Mouse (Mus musculus) megakaryocyte progenitor cell, adult 5-6 weeks (primary cell): ENCODE results near the gene Tjap1. TPM values are rescaled to one million over a fixed set of nuclear protein-coding genes. Genes with fewer than 3 reads are reported as not detected.
A peak's percentile ranks its signal among the peaks of the same experiment; 100 is the strongest.

Experiments used
- ATAC-seq: replicated peaks from 2 replicates; pipeline ENCODE4 v1.8.0; 2016; ENCODE audit warnings: mild to moderate bottlenecking, moderate TSS enrichment, inconsistent platforms; ENCODE audit not compliant: poor library complexity
- total RNA-seq, 2 experiments: library from RNA; stranded (forward) in 1 of 2; stranded (reverse) in 1 of 2; fragments of 157-497, 149-512 nt in 1 of 2; fragments of 200-1000 nt in 1 of 2; gene quantifications; 2 replicates each; pipeline versions ENCODE4 v1.2.3 to v1.2.4; 2015 to 2017

The Tjap1 gene
- total RNA-seq, 2 experiments from 2014 or later = 6.4 to 8.0 TPM

GRCm38 (mm10) chr17:46283911-46284310, 1.1 kb upstream of the Tjap1 start:
- no peak for ATAC-seq

- ATAC-seq = no peak
These were observed 314 bp upstream of the Tjap1 start for GRCm38 (mm10) chr17:46283140-46283539.

- no peak for ATAC-seq
These were observed 4.6 kb downstream of the Tjap1 start for GRCm38 (mm10) chr17:46278011-46278765.

GRCm38 (mm10) chr17:46277586-46277985, 5.2 kb downstream of the Tjap1 start:
- ATAC-seq = no peak

- ATAC-seq = no peak
These were observed 7.3 kb downstream of the Tjap1 start for GRCm38 (mm10) chr17:46275506-46275905.

DNA sequence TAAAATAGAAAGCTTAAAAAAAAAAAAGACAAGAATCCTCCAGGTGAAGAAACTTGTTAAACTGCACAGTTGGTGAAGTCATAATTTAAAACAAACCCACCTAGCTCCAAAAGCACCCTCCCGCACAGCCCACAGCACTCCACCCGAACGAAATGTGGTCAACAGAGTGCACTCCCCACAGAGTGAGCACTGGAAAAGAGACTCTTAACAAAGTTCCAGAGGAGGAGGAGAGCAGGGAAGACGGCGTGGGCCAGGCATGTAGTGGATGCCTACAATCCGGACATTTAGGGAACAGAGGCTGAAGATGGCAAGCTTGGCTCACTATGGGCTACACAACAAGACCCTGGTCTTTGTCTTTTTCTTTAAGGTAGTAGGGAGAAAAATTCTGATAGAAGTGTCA, 7.8 kb downstream of the Tjap1 start:
- ATAC-seq = no peak

GRCm38 (mm10) chr17:46274465-46274864, 8.4 kb downstream of the Tjap1 start:
- ATAC-seq = no peak

DNA sequence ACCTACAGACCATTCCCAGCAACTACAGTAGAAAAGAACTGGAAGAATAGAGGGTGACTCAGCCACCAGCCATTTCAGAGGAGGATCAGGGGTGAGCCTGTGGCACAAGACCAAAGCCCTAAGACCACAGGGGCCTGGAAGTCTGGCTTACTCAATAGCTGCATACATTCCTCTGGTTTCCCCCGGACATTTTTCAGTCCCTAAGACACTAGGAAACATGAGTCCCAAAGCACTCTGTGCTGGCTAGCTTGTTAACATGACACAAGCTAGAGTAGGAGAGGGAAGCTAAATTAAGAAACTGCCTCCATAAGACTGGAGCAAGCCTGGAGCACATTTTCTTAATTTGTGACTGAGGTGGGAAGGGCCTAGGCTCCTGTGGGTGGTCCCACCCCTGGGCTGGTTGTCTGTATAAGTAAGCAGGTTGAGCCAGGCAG, 9.0 kb downstream of the Tjap1 start:
- no peak for ATAC-seq

DNA sequence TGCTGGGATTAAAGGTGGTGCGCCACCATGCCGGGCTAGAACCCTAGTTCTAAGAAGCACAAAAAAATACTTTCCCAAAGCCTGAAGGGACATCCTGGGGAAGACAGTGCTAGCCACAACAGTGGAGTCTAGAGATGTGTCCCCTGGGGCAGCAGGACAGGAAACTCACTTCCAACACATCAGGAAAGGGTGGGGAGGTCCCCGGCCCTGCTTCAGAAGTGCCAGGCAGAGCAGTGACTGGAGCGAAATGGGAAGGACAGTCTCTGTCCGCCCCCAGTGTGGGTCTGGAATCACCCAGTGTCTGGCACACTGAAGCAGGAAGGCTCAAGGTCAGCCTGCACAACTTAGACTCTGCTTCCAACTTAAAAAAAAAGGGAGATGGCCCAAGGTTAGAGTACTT, 10.2 kb downstream of the Tjap1 start:
- ATAC-seq = no peak

- ATAC-seq = no peak
These were observed 10.8 kb downstream of the Tjap1 start for GRCm38 (mm10) chr17:46272058-46272457.

DNA sequence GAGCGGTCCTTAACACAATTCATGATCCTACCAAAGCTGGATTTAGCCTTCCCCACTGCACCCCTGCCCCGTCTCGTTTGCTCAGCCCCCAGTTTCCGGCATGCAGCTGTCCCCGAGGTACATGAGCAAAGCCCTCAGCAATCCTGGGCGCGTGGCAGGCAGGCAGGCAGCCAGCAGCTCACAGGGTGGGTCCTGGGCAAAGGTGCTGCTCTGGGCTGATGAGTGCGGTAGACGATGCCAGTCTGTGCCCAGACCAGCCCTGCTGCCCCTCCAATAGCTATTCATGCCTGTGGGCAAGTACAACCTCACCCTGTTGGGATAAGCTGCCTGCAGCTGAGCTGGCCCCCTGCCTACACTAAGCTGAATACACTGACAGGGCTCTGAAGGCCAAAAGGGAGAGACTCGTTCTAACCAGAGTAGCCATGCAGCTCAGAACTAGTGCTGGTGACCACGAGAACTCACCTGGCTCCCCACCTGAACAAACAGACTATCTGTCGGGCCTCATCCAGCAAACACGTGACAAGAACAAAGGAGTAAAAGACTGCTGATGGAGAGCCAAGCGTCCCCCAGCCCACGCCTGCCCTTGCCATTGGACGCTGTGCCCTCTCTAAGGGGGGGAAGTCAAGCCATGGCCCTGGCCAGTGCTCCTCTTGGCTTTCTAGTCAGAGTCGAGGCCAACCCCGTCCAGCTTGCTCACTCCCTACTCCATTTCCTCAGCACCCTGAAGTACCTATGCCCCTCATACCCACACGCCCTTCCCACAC, 12.9 kb downstream of the Tjap1 start:
- no peak for ATAC-seq

DNA sequence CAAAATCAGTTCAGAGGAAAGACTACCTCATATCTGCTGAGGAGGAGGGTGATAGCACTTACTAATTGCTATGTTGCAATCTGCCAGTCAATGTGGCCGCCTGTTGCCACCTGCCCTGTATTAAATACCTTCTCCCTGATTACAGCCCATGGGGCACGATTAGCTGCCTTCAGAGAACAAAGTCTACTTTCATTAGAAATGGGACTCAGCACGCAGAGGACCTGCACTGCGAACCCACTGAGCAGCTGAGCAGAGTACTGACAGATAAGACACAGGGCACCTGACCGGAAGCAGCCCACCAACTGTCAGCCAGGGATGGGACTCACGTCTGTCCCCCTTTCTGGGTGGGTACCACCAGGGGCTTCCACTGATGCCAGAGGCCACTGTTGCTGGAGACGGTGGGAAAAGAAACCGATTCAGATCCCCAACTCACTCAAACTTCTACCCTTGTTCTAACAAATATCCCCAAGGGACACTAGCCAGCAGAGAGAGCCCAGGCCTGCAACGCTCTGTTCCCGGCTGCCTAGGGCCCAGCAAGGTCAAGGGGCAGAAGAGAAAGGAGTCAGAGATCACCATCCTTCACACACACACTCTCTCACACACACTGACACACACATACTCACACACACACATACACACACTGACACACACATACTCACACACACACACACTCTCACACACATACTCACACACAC, 14.7 kb downstream of the Tjap1 start:
- no peak for ATAC-seq

DNA sequence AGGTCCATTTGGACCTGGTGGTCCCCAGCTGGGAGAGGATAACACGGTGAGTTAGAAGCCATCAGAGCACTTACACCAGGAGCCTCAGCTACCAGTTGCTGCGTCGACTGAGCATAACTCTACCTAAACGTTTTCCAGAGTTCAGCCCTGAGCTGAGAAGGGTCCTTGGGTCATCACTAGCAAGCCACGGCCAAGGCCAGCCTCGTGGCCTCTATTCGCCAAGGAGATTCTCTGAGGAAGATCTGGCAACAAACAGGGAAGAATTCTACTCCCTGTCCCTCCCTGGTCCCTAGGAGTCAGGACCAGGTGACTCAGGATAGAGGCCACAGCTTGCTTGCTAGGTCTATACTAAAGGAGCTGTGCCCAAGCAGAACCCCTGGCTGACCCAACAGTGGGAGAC, 15.3 kb downstream of the Tjap1 start:
- ATAC-seq = no peak

GRCm38 (mm10) chr17:46266986-46267385, 15.8 kb downstream of the Tjap1 start:
- ATAC-seq = no peak

DNA sequence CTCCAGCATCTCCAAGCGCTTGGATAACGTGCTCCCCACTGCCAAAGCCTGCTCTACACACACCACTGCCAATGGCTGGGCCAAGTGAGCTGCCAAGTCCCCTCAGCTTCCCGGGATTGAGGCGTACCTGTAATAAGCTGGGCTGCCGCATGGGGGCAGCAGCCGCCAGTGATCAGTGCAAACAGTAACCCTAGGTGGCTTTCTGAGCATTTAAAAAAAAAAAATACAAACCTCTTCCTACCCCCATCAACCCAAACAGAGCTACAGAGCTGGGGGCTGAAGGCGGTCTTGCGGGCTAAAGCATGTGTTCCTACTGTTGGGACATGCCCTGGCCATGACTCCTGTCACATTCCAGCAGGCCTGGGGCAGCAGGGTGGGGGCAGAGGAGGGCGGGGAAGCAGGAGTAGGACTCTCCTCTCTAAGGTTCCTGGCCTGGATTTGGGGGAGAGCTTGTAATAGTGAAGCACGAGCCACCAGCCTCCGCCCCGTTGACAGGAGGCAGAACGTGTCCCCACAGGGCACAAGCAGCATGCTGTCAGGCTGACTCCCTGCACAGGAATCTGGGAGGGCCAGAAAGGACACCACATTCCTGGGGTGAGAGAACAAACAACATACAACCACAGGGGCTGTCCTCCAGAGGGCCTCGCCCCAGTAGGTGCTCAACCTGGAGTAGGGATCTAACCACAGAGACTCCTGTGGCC, 16.8 kb downstream of the Tjap1 start:
- ATAC-seq = peak; percentile 94

- ATAC-seq = no peak
These were observed 17.3 kb downstream of the Tjap1 start for GRCm38 (mm10) chr17:46265502-46265901.

DNA sequence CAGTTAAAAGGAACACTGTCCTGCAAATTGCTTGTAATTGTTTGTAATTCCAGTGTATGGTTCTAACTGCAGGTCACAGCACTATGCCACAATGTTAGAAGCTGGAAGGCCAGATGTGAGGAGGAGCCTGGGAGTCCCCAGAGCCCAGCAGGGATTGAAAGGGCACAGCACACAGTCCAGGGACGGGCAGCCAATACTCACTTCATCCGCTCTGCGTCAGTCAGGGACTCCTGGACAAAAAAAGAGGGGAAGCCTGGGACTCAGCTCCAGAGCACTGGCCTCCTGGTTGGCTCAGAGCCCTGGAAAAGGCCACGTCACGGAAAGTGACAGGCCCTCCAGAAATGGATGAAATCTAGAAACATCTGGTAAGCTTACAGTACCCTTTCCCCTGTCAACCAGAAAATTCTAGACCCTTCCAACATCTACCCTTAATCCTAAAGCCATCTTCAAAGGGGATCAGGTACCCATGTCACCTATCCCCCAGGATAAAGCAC, 20.6 kb downstream of the Tjap1 start:
- ATAC-seq = no peak

- no peak for ATAC-seq
These were observed 23.2 kb downstream of the Tjap1 start for GRCm38 (mm10) chr17:46259675-46260074.

GRCm38 (mm10) chr17:46258279-46259053, 24.4 kb downstream of the Tjap1 start:
- no peak for ATAC-seq

GRCm38 (mm10) chr17:46255147-46255546, 27.7 kb downstream of the Tjap1 start:
- ATAC-seq = no peak
